Mouse (Mus musculus): ENCODE data around the gene Gm3371.
"Not testable (repeated sequence)": the region's sequence is repeated elsewhere in the genome, so short reads cannot be mapped to it uniquely, and the experiment has no call there.

DNA sequence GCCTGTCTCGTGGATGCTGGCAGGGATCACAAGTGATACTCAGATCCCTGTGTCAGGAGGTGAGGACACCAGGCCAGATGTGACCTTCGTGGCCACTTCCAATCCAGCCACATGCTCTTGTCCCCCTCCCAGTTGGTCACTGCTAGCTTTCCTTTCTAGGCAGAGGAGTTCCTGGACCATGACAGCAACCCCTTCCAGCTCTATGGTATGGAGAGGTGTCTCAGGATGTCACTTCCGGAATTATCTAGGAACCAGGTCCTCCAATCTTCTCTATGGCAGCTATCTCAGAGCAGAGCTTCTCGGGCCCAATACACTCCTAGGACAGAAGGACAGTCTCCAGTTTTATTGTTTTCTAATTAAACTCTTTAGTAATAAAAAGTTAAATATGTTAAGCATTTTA lies 26.3 kb downstream of the Gm3371 start:
- TF ChIP-seq USF1 (IDR thresholded peaks at IDR 0.05; ENCODE audit: low read depth); MAX (IDR thresholded peaks at IDR 0.05); CTCF (IDR thresholded peaks at IDR 0.05; ENCODE audit: control insufficient read depth, insufficient read depth, insufficient read length); MYOD1 (IDR thresholded peaks at IDR 0.05; ENCODE audit: control insufficient read depth, insufficient read length, low read depth); MYOG (IDR thresholded peaks at IDR 0.05; ENCODE audit: control insufficient read depth, extremely low read depth, insufficient read length): not testable (repeated sequence)

Measured in C2C12 (cell line).